Mouse (Mus musculus) kidney, embryonic 16.5 days (tissue): Measurements from ENCODE around the gene Ppp1r1c. TPM values are rescaled to one million over a fixed set of nuclear protein-coding genes. Genes with fewer than 3 reads are reported as not detected.
A peak's percentile ranks its signal among the peaks of the same experiment; 100 is the strongest.

Experiments used
- ATAC-seq: fragments of 200-750 bp; cut with Nextera tagmentation; 2 replicates; pipeline ENCODE4 v1.8.0; 2017; ENCODE audit warnings: moderate TSS enrichment; ENCODE audit not compliant: low FRiP score, low TSS enrichment
- H3K27ac ChIP-seq: fragments of 300-500 bp; sonication (generic); 2 replicates; pipeline ENCODE4 v1.5.1; 2014; ENCODE audit warnings: low read length
- H3K27me3 ChIP-seq: fragments of 300-500 bp; sonication (generic); 2 replicates; pipeline ENCODE4 v1.6.1; 2014; ENCODE audit warnings: low read length, control low read depth, mixed read lengths; ENCODE audit not compliant: insufficient read depth
- H3K36me3 ChIP-seq: fragments of 300-500 bp; sonication (generic); 2 replicates; pipeline ENCODE4 v1.6.1; 2014; ENCODE audit warnings: low read length, control low read depth, mixed read lengths; ENCODE audit not compliant: insufficient read depth
- H3K4me1 ChIP-seq: fragments of 300-500 bp; sonication (generic); 2 replicates; pipeline ENCODE4 v1.6.1; 2014; ENCODE audit warnings: low read length, control low read depth, mixed read lengths; ENCODE audit not compliant: insufficient read depth
- H3K4me2 ChIP-seq: fragments of 300-500 bp; sonication (generic); replicated peaks from 2 replicates; pipeline ENCODE4 v1.6.1; 2014; ENCODE audit warnings: low read depth, low read length
- H3K4me3 ChIP-seq: fragments of 300-500 bp; sonication (generic); 2 replicates; pipeline ENCODE4 v1.5.1; 2014; ENCODE audit warnings: mild to moderate bottlenecking, low read length
- H3K9ac ChIP-seq: fragments of 300-500 bp; sonication (generic); replicated peaks from 2 replicates; pipeline ENCODE4 v1.6.1; 2014; ENCODE audit warnings: low read length
- H3K9me3 ChIP-seq: fragments of 300-500 bp; sonication (generic); 2 replicates; pipeline ENCODE4 v1.6.1; 2016; ENCODE audit warnings: low read length, control low read depth
- WGBS: fragments of 180-500 bp; shearing (Covaris S2); extraction: QIAGEN DNeasy Blood & Tissue Kit; methylation state at CpG from one replicate; pipeline ENCODE4 v1.1.7; 2014; 5-methylcytosine and 5-hydroxymethylcytosine counted together
- polyA plus RNA-seq: library from polyadenylated mRNA; unstranded; fragments of >200 nt; fragmentation: Nextera tagmentation; extraction: Ambion mirVana; gene quantifications from 2 replicates; pipeline ENCODE4 v1.2.1, GENCODE M21; 2015

The Ppp1r1c gene
- not detected in 2 replicates for polyA plus RNA-seq

- no peak within 1 kb of the TSS for H3K4me3 ChIP-seq
- H3K36me3 ChIP-seq = no peaks in the 10 kb centered on the region
- WGBS = 89% methylated on average over 6 of the region's 6 CpGs
- no peaks in the 10 kb centered on the region for H3K4me1 ChIP-seq
- no peaks in the 10 kb centered on the region for H3K9me3 ChIP-seq
- no peak for ATAC-seq
- H3K27ac ChIP-seq = no peak within 1 kb of the TSS
- H3K9ac ChIP-seq = no peak within 1 kb of the TSS
- no peak within 1 kb of the TSS for H3K4me2 ChIP-seq
- H3K27me3 ChIP-seq = no peaks in the 10 kb centered on the region
These were observed at the start of gene Ppp1r1c for GRCm38 (mm10) chr2:79707575-79707974. Gene Ppp1r1c, plus strand, starts transcription at chr2:79707780.

- Histone ChIP-seq H3K4me3 (no peak overlapping the region), H3K27ac (peak overlapping the region; percentile 58), H3K36me3 (peaks cover 59% of the 10 kb centered on the region), H3K4me2 (no peak overlapping the region), H3K9ac (no peak overlapping the region), H3K9me3 (no peaks in the 10 kb centered on the region), H3K4me1 (0 out of 2 replicates have a peak, but pooled peaks cover 11% of the 10 kb centered on the region), H3K27me3 (no peaks in the 10 kb centered on the region)
- WGBS = 68% methylated on average over 12 of the region's 12 CpGs
- peak; percentile 93 for ATAC-seq
These were observed 47.0 kb upstream of the Ppp1r1c start for GRCm38 (mm10) chr2:79660417-79661185.

GRCm38 (mm10) chr2:79661486-79662104, 46.0 kb upstream of the Ppp1r1c start:
- H3K9me3 ChIP-seq = no peaks in the 10 kb centered on the region
- no peaks in the 10 kb centered on the region for H3K27me3 ChIP-seq
- H3K27ac ChIP-seq = peak overlapping the region; percentile 36; the same call in 1 of the 2 replicates
- no peak overlapping the region for H3K4me2 ChIP-seq
- WGBS = 54% methylated on average over 7 of the region's 7 CpGs
- peaks cover 57% of the 10 kb centered on the region for H3K36me3 ChIP-seq
- H3K4me1 ChIP-seq = 0 out of 2 replicates have a peak, but pooled peaks cover 11% of the 10 kb centered on the region
- no peak for ATAC-seq
- H3K4me3 ChIP-seq = no peak overlapping the region
- 0 out of 2 replicates have a peak overlapping the region, but pooled peaks have one; percentile 6 for H3K9ac ChIP-seq

- Histone ChIP-seq H3K4me1 (0 out of 2 replicates have a peak, but pooled peaks cover 11% of the 10 kb centered on the region), H3K9ac (no peak overlapping the region), H3K9me3 (no peaks in the 10 kb centered on the region), H3K27me3 (no peaks in the 10 kb centered on the region), H3K4me3 (no peak overlapping the region), H3K27ac (no peak overlapping the region), H3K4me2 (no peak overlapping the region), H3K36me3 (peaks cover 37% of the 10 kb centered on the region)
- 82% methylated on average over 3 of the region's 3 CpGs for WGBS
- ATAC-seq = no peak
These were observed 42.9 kb upstream of the Ppp1r1c start for GRCm38 (mm10) chr2:79664532-79665286.

GRCm38 (mm10) chr2:79665492-79665891, 42.1 kb upstream of the Ppp1r1c start:
- H3K9ac ChIP-seq = no peak overlapping the region
- 0 out of 2 replicates have a peak, but pooled peaks cover 11% of the 10 kb centered on the region for H3K4me1 ChIP-seq
- H3K4me3 ChIP-seq = no peak overlapping the region
- ATAC-seq = no peak
- no peaks in the 10 kb centered on the region for H3K9me3 ChIP-seq
- no peaks in the 10 kb centered on the region for H3K27me3 ChIP-seq
- H3K36me3 ChIP-seq = peaks cover 35% of the 10 kb centered on the region
- 47% methylated on average over 3 of the region's 3 CpGs for WGBS
- H3K27ac ChIP-seq = no peak overlapping the region
- H3K4me2 ChIP-seq = no peak overlapping the region

GRCm38 (mm10) chr2:79675266-79675665, 32.3 kb upstream of the Ppp1r1c start:
- Histone ChIP-seq H3K27ac (no peak overlapping the region), H3K36me3 (peaks cover 14% of the 10 kb centered on the region), H3K9me3 (no peaks in the 10 kb centered on the region), H3K4me2 (no peak overlapping the region), H3K4me3 (no peak overlapping the region), H3K27me3 (no peaks in the 10 kb centered on the region), H3K4me1 (no peaks in the 10 kb centered on the region), H3K9ac (no peak overlapping the region)
- ATAC-seq = no peak
- WGBS = 91% methylated on average over 3 of the region's 3 CpGs

GRCm38 (mm10) chr2:79677663-79678257, 29.8 kb upstream of the Ppp1r1c start:
- Histone ChIP-seq H3K36me3 (peaks cover 9% of the 10 kb centered on the region), H3K4me3 (no peak overlapping the region), H3K4me2 (no peak overlapping the region), H3K27me3 (no peaks in the 10 kb centered on the region), H3K4me1 (no peaks in the 10 kb centered on the region), H3K9ac (no peak overlapping the region), H3K27ac (no peak overlapping the region), H3K9me3 (no peaks in the 10 kb centered on the region)
- ATAC-seq = no peak
- 67% methylated on average over 1 of the region's 1 CpGs for WGBS

GRCm38 (mm10) chr2:79681672-79682071, 25.9 kb upstream of the Ppp1r1c start:
- Histone ChIP-seq H3K4me3 (no peak overlapping the region), H3K4me2 (no peak overlapping the region), H3K9me3 (no peaks in the 10 kb centered on the region), H3K9ac (no peak overlapping the region), H3K4me1 (no peaks in the 10 kb centered on the region), H3K27ac (no peak overlapping the region), H3K27me3 (no peaks in the 10 kb centered on the region), H3K36me3 (no peaks in the 10 kb centered on the region)
- WGBS = 75% methylated on average over 4 of the region's 4 CpGs
- no peak for ATAC-seq

- Histone ChIP-seq H3K4me1 (no peaks in the 10 kb centered on the region), H3K36me3 (no peaks in the 10 kb centered on the region), H3K4me3 (no peak overlapping the region), H3K27me3 (no peaks in the 10 kb centered on the region), H3K4me2 (no peak overlapping the region), H3K9ac (no peak overlapping the region), H3K9me3 (no peaks in the 10 kb centered on the region), H3K27ac (no peak overlapping the region)
- ATAC-seq = no peak
- 95% methylated on average over 4 of the region's 4 CpGs for WGBS
These were observed 24.3 kb upstream of the Ppp1r1c start for GRCm38 (mm10) chr2:79683258-79683657.
